Mouse (Mus musculus): ENCODE measurements around the gene Nyap1. TPM values are rescaled to one million over a fixed set of nuclear protein-coding genes. Genes with fewer than 3 reads are reported as not detected.

Nyap1 gene
- polyA plus RNA-seq, 1 experiment from 2014 or later, result 2.7 TPM

DNA sequence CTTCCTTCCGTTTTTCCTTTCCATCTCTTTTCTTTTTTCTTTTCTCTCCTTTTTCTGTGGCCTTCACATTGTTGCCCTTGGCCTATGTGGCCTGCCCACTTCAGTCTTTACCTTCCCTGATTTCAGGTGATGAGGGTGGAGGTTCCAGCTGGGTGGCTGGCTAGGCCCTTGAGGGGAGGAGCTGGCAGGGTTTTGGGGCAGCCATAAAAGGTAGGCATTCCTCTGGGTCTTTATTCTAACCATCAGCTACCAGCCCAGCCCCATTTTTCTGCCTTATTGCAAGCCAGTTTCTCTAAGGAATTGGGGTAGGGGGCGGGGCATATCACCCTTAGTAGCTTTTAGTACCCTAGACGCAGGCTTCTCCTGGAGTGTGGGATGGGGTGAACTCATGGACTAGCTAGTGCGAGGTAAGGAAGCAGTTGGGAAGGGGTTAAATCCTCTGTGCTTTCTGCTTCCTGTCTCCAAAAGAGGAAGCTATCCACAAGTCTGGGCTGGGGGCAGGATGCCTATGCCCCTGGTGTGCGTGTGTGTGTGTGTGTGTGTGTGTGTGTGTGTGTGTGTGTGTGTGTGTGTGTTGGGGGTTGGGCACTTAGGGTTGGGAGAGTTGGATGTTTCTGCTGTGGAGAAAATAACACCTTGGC, 6.8 kb upstream of the Nyap1 start:
- ATAC-seq (ENCODE audit: insufficient read depth, low FRiP score, low read depth), result no peak
- peaks cover 24% of the 10 kb centered on the region for H3K36me3 ChIP-seq
- WGBS, result 26% methylated on average over 5 of the region's 5 CpGs

GRCm38 (mm10) chr5:137747326-137747961, 6.0 kb upstream of the Nyap1 start:
- Histone ChIP-seq H3K4me3 (replicated peaks) (peak overlapping the region; percentile 76), H3K36me3 (peaks cover 19% of the 10 kb centered on the region), H3K27me3 (replicated peaks) (no peaks in the 10 kb centered on the region), H3K9ac (peak overlapping the region; percentile 71), H3K27ac (peak overlapping the region; percentile 96), H3K9me3 (no peaks in the 10 kb centered on the region), H3K4me1 (peaks cover 21% of the 10 kb centered on the region), H3K4me2 (peak overlapping the region; percentile 99)
- ATAC-seq (ENCODE audit: insufficient read depth, low FRiP score, low read depth), result peak; percentile 24; the same call in 1 of the 2 replicates
- WGBS, result 2% methylated on average over 26 of the region's 26 CpGs

More for the DNA sequence above, 6.8 kb upstream of the Nyap1 start:
- Histone ChIP-seq H3K27ac (peak overlapping the region; percentile 69), H3K4me2 (peak overlapping the region; percentile 99), H3K9me3 (no peaks in the 10 kb centered on the region), H3K27me3 (replicated peaks) (no peaks in the 10 kb centered on the region), H3K9ac (no peak overlapping the region), H3K4me3 (replicated peaks) (peak overlapping the region; percentile 76), H3K4me1 (peaks cover 24% of the 10 kb centered on the region)

DNA sequence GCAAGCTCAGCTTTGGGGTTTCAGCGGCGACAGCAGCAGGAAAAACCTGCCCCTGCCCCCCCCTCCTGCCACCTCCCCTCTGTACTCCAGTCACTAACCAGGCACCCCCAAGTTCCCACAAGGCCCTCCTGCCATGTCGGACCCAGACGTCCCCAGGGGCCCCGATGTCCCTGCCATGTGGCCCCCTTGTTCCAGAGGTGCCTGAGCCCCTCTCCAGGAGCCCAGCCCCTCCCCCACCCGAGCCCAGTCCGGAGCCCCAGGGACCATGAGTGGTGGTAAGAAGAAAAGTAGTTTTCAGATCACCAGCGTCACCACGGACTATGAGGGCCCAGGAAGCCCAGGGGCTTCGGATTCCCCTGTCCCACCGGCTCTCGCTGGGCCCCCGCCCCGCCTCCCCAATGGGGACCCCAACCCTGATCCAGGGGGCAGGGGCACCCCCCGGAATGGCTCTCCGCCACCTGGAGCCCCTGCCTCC, 5.5 kb upstream of the Nyap1 start:
- 1% methylated on average over 16 of the region's 16 CpGs for WGBS
- H3K4me1 ChIP-seq, result peaks cover 21% of the 10 kb centered on the region
- H3K4me3 ChIP-seq (replicated peaks), result peak overlapping the region; percentile 76
- peaks cover 14% of the 10 kb centered on the region for H3K36me3 ChIP-seq
- no peaks in the 10 kb centered on the region for H3K9me3 ChIP-seq
- H3K4me2 ChIP-seq, result peak overlapping the region; percentile 99
- ATAC-seq (ENCODE audit: insufficient read depth, low FRiP score, low read depth), result no peak; the same call in 1 of the 2 replicates
- no peaks in the 10 kb centered on the region for H3K27me3 ChIP-seq (replicated peaks)
- peak overlapping the region; percentile 71 for H3K9ac ChIP-seq
- peak overlapping the region; percentile 96 for H3K27ac ChIP-seq

- Histone ChIP-seq H3K36me3 (peaks cover 8% of the 10 kb centered on the region), H3K27me3 (replicated peaks) (no peaks in the 10 kb centered on the region), H3K9me3 (no peaks in the 10 kb centered on the region), H3K9ac (peak overlapping the region; percentile 71), H3K27ac (peak overlapping the region; percentile 96), H3K4me2 (peak overlapping the region; percentile 99), H3K4me3 (replicated peaks) (peak overlapping the region; percentile 76), H3K4me1 (peaks cover 25% of the 10 kb centered on the region)
- under 1% methylated on average over 20 of the region's 20 CpGs for WGBS
- peak; percentile 19 for ATAC-seq (ENCODE audit: insufficient read depth, low FRiP score, low read depth)
These were observed 5.0 kb upstream of the Nyap1 start for GRCm38 (mm10) chr5:137746282-137746850.

- WGBS, result 4% methylated on average over 28 of the region's 28 CpGs
- peak within 1 kb of the TSS; percentile 71 for H3K9ac ChIP-seq
- H3K4me2 ChIP-seq, result peak within 1 kb of the TSS; percentile 99
- H3K27me3 ChIP-seq (replicated peaks), result no peaks in the 10 kb centered on the region
- H3K36me3 ChIP-seq, result no peaks in the 10 kb centered on the region
- H3K4me3 ChIP-seq (replicated peaks), result peak within 1 kb of the TSS; percentile 76
- peak; percentile 87 for ATAC-seq (ENCODE audit: insufficient read depth, low FRiP score, low read depth)
- peak within 1 kb of the TSS; percentile 96 for H3K27ac ChIP-seq
- peaks cover 26% of the 10 kb centered on the region for H3K4me1 ChIP-seq
- no peaks in the 10 kb centered on the region for H3K9me3 ChIP-seq
These were observed 4.1 kb upstream of the Nyap1 start, which contains the start of gene Tsc22d4 for GRCm38 (mm10) chr5:137745214-137746171. TSS of gene Tsc22d4 (plus strand) at chr5:137745730.

- H3K4me2 ChIP-seq, result no peak overlapping the region
- no peak for ATAC-seq (ENCODE audit: insufficient read depth, low FRiP score, low read depth)
- no peak overlapping the region for H3K4me3 ChIP-seq (replicated peaks)
- no peaks in the 10 kb centered on the region for H3K36me3 ChIP-seq
- 88% methylated on average over 7 of the region's 7 CpGs for WGBS
- H3K4me1 ChIP-seq, result peaks cover 26% of the 10 kb centered on the region
- no peak overlapping the region for H3K9ac ChIP-seq
- no peaks in the 10 kb centered on the region for H3K9me3 ChIP-seq
- no peak overlapping the region for H3K27ac ChIP-seq
- H3K27me3 ChIP-seq (replicated peaks), result no peaks in the 10 kb centered on the region
These were observed 2.8 kb upstream of the Nyap1 start for GRCm38 (mm10) chr5:137744197-137744596.

DNA sequence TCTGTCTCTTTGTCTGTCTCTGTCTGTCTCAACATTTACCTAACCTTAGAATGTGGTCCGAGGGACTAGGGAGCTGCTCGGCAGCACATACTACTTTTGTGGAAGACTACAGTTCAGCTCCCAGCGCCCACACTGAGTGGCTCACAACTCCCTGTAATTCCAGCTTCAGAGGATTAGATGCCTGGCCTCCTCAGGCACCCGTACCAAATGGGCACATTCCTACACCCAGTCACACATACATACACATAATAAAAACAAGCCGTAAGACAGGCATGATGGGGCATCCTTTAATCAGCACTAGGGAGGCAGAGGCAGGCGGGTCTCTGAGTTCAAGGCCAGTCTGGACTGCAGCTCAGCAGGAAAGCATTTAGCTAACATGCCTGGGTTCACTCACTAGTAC, 1.4 kb upstream of the Nyap1 start:
- H3K9ac ChIP-seq, result no peak overlapping the region
- no peaks in the 10 kb centered on the region for H3K9me3 ChIP-seq
- H3K36me3 ChIP-seq, result no peaks in the 10 kb centered on the region
- whole genome bisulfite sequencing, result 88% methylated on average over 6 of the region's 6 CpGs
- no peak for ATAC-seq (ENCODE audit: insufficient read depth, low FRiP score, low read depth)
- peaks cover 15% of the 10 kb centered on the region; the same call in 1 of the 2 replicates for H3K4me1 ChIP-seq
- no peak overlapping the region for H3K4me2 ChIP-seq
- H3K27me3 ChIP-seq (replicated peaks), result no peaks in the 10 kb centered on the region
- H3K4me3 ChIP-seq (replicated peaks), result no peak overlapping the region
- no peak overlapping the region for H3K27ac ChIP-seq

DNA sequence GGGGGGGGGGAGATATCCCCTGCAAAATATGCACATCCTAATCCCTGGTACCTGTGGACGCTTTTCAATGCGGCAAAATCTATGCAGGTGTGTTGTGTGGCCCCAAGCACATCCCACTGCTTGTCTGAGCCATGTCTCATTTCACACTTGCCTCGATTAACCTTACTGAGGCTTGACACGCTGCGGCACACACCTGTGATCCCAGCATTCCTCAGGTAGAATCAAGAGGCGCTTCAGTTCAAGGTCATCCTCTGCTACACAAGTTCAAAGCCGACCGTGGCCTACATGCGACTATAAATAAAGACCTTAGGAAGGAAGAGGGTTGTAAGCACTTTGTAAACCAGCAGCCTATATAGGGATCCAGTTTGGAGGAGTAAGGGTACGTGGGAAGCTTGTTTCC, 641 bp upstream of the Nyap1 start:
- H3K27me3 ChIP-seq (replicated peaks), result no peaks in the 10 kb centered on the region
- ATAC-seq (ENCODE audit: insufficient read depth, low FRiP score, low read depth), result no peak
- H3K27ac ChIP-seq, result no peak overlapping the region
- H3K9me3 ChIP-seq, result no peaks in the 10 kb centered on the region
- WGBS, result 49% methylated on average over 10 of the region's 10 CpGs
- peak overlapping the region; percentile 97 for H3K4me2 ChIP-seq
- no peak overlapping the region for H3K9ac ChIP-seq
- no peaks in the 10 kb centered on the region for H3K36me3 ChIP-seq
- peaks cover 10% of the 10 kb centered on the region; the same call in 1 of the 2 replicates for H3K4me1 ChIP-seq
- H3K4me3 ChIP-seq (replicated peaks), result peak overlapping the region; percentile 60; the same call in 1 of the 2 replicates

DNA sequence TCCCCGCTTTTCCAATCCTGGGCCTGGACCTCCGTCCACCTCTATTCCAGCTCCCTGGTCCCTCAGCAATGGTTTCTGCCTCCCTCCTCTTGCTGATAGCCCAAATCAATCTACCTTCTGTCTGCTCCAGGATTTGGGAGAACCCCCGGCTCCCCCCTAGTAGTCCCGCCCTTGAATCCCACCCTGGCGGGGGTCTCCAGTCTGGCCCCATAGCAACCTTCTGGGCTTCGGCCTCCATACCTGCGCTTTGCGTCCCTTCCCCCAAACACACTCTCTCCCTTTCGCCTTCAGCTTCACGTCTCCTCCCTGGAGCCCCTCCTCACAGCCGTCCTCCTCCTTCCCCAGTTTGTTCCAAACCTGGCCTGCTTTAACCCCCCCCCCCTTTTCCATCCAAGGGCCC, 901 bp downstream of the Nyap1 start:
- H3K9ac ChIP-seq, result peak overlapping the region; percentile 68
- peaks cover 10% of the 10 kb centered on the region; the same call in 1 of the 2 replicates for H3K4me1 ChIP-seq
- H3K4me2 ChIP-seq, result peak overlapping the region; percentile 97
- 11% methylated on average over 11 of the region's 11 CpGs for WGBS
- no peaks in the 10 kb centered on the region for H3K27me3 ChIP-seq (replicated peaks)
- H3K27ac ChIP-seq, result peak overlapping the region; percentile 82
- no peak; the same call in 1 of the 2 replicates for ATAC-seq (ENCODE audit: insufficient read depth, low FRiP score, low read depth)
- H3K4me3 ChIP-seq (replicated peaks), result peak overlapping the region; percentile 60
- no peaks in the 10 kb centered on the region for H3K9me3 ChIP-seq
- H3K36me3 ChIP-seq, result peaks cover under 1% of the 10 kb centered on the region

DNA sequence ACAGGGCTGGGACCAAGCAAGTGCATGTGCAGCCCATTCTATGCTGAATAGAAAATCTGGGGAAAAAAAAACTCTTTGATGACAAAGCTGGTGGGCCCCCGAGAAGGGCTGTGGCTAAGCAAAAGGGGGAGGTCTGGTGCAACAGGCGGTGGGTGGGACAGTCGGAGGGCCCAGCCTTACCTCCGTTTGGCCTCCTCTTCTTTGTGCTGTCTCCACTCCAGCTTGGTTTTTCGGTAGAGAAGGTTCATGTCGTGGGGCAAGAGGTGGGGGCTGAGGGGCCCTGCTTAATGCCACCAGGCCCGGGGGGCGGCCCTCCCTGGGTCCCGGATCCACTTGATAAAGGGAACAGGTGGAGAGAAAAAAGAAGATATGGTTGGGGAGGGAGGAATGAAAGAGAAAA, 1.9 kb downstream of the Nyap1 start:
- Histone ChIP-seq H3K36me3 (peaks cover 7% of the 10 kb centered on the region), H3K9ac (no peak overlapping the region), H3K4me3 (replicated peaks) (peak overlapping the region; percentile 11; the same call in 1 of the 2 replicates), H3K4me1 (peaks cover 17% of the 10 kb centered on the region; the same call in 1 of the 2 replicates), H3K27ac (no peak overlapping the region), H3K4me2 (peak overlapping the region; percentile 97), H3K27me3 (replicated peaks) (no peaks in the 10 kb centered on the region), H3K9me3 (no peaks in the 10 kb centered on the region)
- no peak for ATAC-seq (ENCODE audit: insufficient read depth, low FRiP score, low read depth)
- 62% methylated on average over 9 of the region's 9 CpGs for WGBS

GRCm38 (mm10) chr5:137738516-137738915, 2.9 kb downstream of the Nyap1 start:
- ATAC-seq (ENCODE audit: insufficient read depth, low FRiP score, low read depth), result no peak
- Histone ChIP-seq H3K27me3 (replicated peaks) (no peaks in the 10 kb centered on the region), H3K4me3 (replicated peaks) (no peak overlapping the region), H3K36me3 (peaks cover 7% of the 10 kb centered on the region), H3K9ac (no peak overlapping the region), H3K27ac (no peak overlapping the region), H3K9me3 (no peaks in the 10 kb centered on the region), H3K4me1 (peaks cover 18% of the 10 kb centered on the region; the same call in 1 of the 2 replicates), H3K4me2 (no peak overlapping the region)
- WGBS, result 57% methylated on average over 5 of the region's 5 CpGs

All from stomach, embryonic 15.5 days (tissue).